Mouse (Mus musculus): ENCODE measurements around the gene Immt. TPM values are rescaled to one million over a fixed set of nuclear protein-coding genes. Genes with fewer than 3 reads are reported as not detected.

Immt gene
- polyA plus RNA-seq, 1 experiment from 2014 or later = 208 TPM

GRCm38 (mm10) chr6:71871396-71871795, 40.3 kb downstream of the Immt start:
- Histone ChIP-seq H3K27ac (replicated peaks; ENCODE audit: low read depth, low read length) (no peak overlapping the region), H3K4me1 (ENCODE audit: control insufficient read depth, insufficient read depth, low read length) (no peaks in the 10 kb centered on the region), H3K36me3 (ENCODE audit: control insufficient read depth, insufficient read depth, low read length) (peaks cover 25% of the 10 kb centered on the region), H3K4me2 (ENCODE audit: low read depth, severe bottlenecking) (no peak overlapping the region), H3K4me3 (ENCODE audit: low read depth, low read length) (no peak overlapping the region), H3K27me3 (ENCODE audit: control insufficient read depth, insufficient read depth, low read length) (no peaks in the 10 kb centered on the region), H3K9ac (ENCODE audit: low read length) (no peak overlapping the region), H3K9me3 (ENCODE audit: control insufficient read depth, low read length) (no peaks in the 10 kb centered on the region)
- 95% methylated on average over 9 of the region's 9 CpGs for WGBS
- no peak for ATAC-seq (ENCODE audit: insufficient number of reproducible peaks, low FRiP score, low TSS enrichment, low read depth)
- DNase-seq (ENCODE audit: low spot score) = no peak

GRCm38 (mm10) chr6:71877965-71878760, 47.0 kb downstream of the Immt start:
- H3K36me3 ChIP-seq (ENCODE audit: control insufficient read depth, insufficient read depth, low read length) = peaks cover 35% of the 10 kb centered on the region
- ATAC-seq (ENCODE audit: insufficient number of reproducible peaks, low FRiP score, low TSS enrichment, low read depth) (no peak), DNase-seq (ENCODE audit: low spot score) (no peak)
- H3K27ac ChIP-seq (replicated peaks; ENCODE audit: low read depth, low read length) = no peak overlapping the region
- no peak overlapping the region for H3K4me3 ChIP-seq (ENCODE audit: low read depth, low read length)
- no peaks in the 10 kb centered on the region for H3K4me1 ChIP-seq (ENCODE audit: control insufficient read depth, insufficient read depth, low read length)
- 90% methylated on average over 3 of the region's 3 CpGs for WGBS
- H3K27me3 ChIP-seq (ENCODE audit: control insufficient read depth, insufficient read depth, low read length) = no peaks in the 10 kb centered on the region
- H3K4me2 ChIP-seq (ENCODE audit: low read depth, severe bottlenecking) = no peak overlapping the region
- no peak overlapping the region for H3K9ac ChIP-seq (ENCODE audit: low read length)
- H3K9me3 ChIP-seq (ENCODE audit: control insufficient read depth, low read length) = no peaks in the 10 kb centered on the region

GRCm38 (mm10) chr6:71893263-71893662, 62.1 kb downstream of the Immt start:
- WGBS = 93% methylated on average over 4 of the region's 4 CpGs
- H3K4me1 ChIP-seq (ENCODE audit: control insufficient read depth, insufficient read depth, low read length) = no peaks in the 10 kb centered on the region

GRCm38 (mm10) chr6:71907702-71908235, 76.6 kb downstream of the Immt start:
- no peaks in the 10 kb centered on the region for H3K4me1 ChIP-seq (ENCODE audit: control insufficient read depth, insufficient read depth, low read length)
- H3K9ac ChIP-seq (ENCODE audit: low read length) = peak overlapping the region; percentile 69
- H3K27me3 ChIP-seq (ENCODE audit: control insufficient read depth, insufficient read depth, low read length) = no peaks in the 10 kb centered on the region
- no peak overlapping the region for H3K27ac ChIP-seq (replicated peaks; ENCODE audit: low read depth, low read length)
- WGBS = 7% methylated on average over 4 of the region's 4 CpGs
- H3K9me3 ChIP-seq (ENCODE audit: control insufficient read depth, low read length) = no peaks in the 10 kb centered on the region
- H3K4me3 ChIP-seq (ENCODE audit: low read depth, low read length) = peak overlapping the region; percentile 72
- DNase-seq (ENCODE audit: low spot score) (no peak), ATAC-seq (ENCODE audit: insufficient number of reproducible peaks, low FRiP score, low TSS enrichment, low read depth) (no peak)
- H3K36me3 ChIP-seq (ENCODE audit: control insufficient read depth, insufficient read depth, low read length) = peaks cover 8% of the 10 kb centered on the region; the same call in 1 of the 2 replicates
- peak overlapping the region; percentile 53 for H3K4me2 ChIP-seq (ENCODE audit: low read depth, severe bottlenecking)

More at GRCm38 (mm10) chr6:71893263-71893662, 62.1 kb downstream of the Immt start:
- ATAC-seq (ENCODE audit: insufficient number of reproducible peaks, low FRiP score, low TSS enrichment, low read depth) = no peak
- Histone ChIP-seq H3K36me3 (ENCODE audit: control insufficient read depth, insufficient read depth, low read length) (peaks cover 18% of the 10 kb centered on the region), H3K9me3 (ENCODE audit: control insufficient read depth, low read length) (no peaks in the 10 kb centered on the region), H3K9ac (ENCODE audit: low read length) (no peak overlapping the region), H3K4me2 (ENCODE audit: low read depth, severe bottlenecking) (no peak overlapping the region), H3K4me3 (ENCODE audit: low read depth, low read length) (no peak overlapping the region), H3K27me3 (ENCODE audit: control insufficient read depth, insufficient read depth, low read length) (no peaks in the 10 kb centered on the region), H3K27ac (replicated peaks; ENCODE audit: low read depth, low read length) (no peak overlapping the region)
- DNase-seq (ENCODE audit: low spot score) = no peak

GRCm38 (mm10) chr6:71908481-71909381, 77.6 kb downstream of the Immt start, which contains the start of the genes Ptcd3 and Polr1a:
Gene Ptcd3, minus strand, starts transcription at chr6:71908750.
Gene Polr1a, plus strand, starts transcription at chr6:71909053.
- under 1% methylated on average over 58 of the region's 58 CpGs for WGBS
- peak; percentile 88 for ATAC-seq (ENCODE audit: insufficient number of reproducible peaks, low FRiP score, low TSS enrichment, low read depth)
- 0 out of 2 replicates have a peak within 1 kb of the TSS, but pooled peaks have one; percentile 33 for H3K27ac ChIP-seq (replicated peaks; ENCODE audit: low read depth, low read length)
- peaks cover 8% of the 10 kb centered on the region; the same call in 1 of the 2 replicates for H3K36me3 ChIP-seq (ENCODE audit: control insufficient read depth, insufficient read depth, low read length)
- no peaks in the 10 kb centered on the region for H3K9me3 ChIP-seq (ENCODE audit: control insufficient read depth, low read length)
- H3K4me3 ChIP-seq (ENCODE audit: low read depth, low read length) = peak within 1 kb of the TSS; percentile 72
- H3K27me3 ChIP-seq (ENCODE audit: control insufficient read depth, insufficient read depth, low read length) = no peaks in the 10 kb centered on the region
- H3K4me1 ChIP-seq (ENCODE audit: control insufficient read depth, insufficient read depth, low read length) = no peaks in the 10 kb centered on the region
- H3K9ac ChIP-seq (ENCODE audit: low read length) = peak within 1 kb of the TSS; percentile 69
- peak within 1 kb of the TSS; percentile 53 for H3K4me2 ChIP-seq (ENCODE audit: low read depth, severe bottlenecking)
- peak; percentile 95 for DNase-seq (ENCODE audit: low spot score)

- H3K9ac ChIP-seq (ENCODE audit: low read length) = no peak overlapping the region; the same call in 1 of the 2 replicates
- WGBS = 29% methylated on average over 10 of the region's 10 CpGs
- H3K4me1 ChIP-seq (ENCODE audit: control insufficient read depth, insufficient read depth, low read length) = no peaks in the 10 kb centered on the region
- peak overlapping the region; percentile 53 for H3K4me2 ChIP-seq (ENCODE audit: low read depth, severe bottlenecking)
- no peak overlapping the region for H3K27ac ChIP-seq (replicated peaks; ENCODE audit: low read depth, low read length)
- peaks cover 6% of the 10 kb centered on the region; the same call in 1 of the 2 replicates for H3K36me3 ChIP-seq (ENCODE audit: control insufficient read depth, insufficient read depth, low read length)
- no peaks in the 10 kb centered on the region for H3K9me3 ChIP-seq (ENCODE audit: control insufficient read depth, low read length)
- H3K4me3 ChIP-seq (ENCODE audit: low read depth, low read length) = peak overlapping the region; percentile 72
- H3K27me3 ChIP-seq (ENCODE audit: control insufficient read depth, insufficient read depth, low read length) = no peaks in the 10 kb centered on the region
- ATAC-seq (ENCODE audit: insufficient number of reproducible peaks, low FRiP score, low TSS enrichment, low read depth) (no peak), DNase-seq (ENCODE audit: low spot score) (no peak)
Observed at GRCm38 (mm10) chr6:71909384-71909783, 78.3 kb downstream of the Immt start.

GRCm38 (mm10) chr6:71909840-71910239, 78.7 kb downstream of the Immt start:
- H3K4me3 ChIP-seq (ENCODE audit: low read depth, low read length) = peak overlapping the region; percentile 72
- H3K9me3 ChIP-seq (ENCODE audit: control insufficient read depth, low read length) = no peaks in the 10 kb centered on the region
- H3K36me3 ChIP-seq (ENCODE audit: control insufficient read depth, insufficient read depth, low read length) = peaks cover 7% of the 10 kb centered on the region; the same call in 1 of the 2 replicates
- H3K9ac ChIP-seq (ENCODE audit: low read length) = no peak overlapping the region
- no peak for DNase-seq (ENCODE audit: low spot score)
- ATAC-seq (ENCODE audit: insufficient number of reproducible peaks, low FRiP score, low TSS enrichment, low read depth) = no peak
- H3K27ac ChIP-seq (replicated peaks; ENCODE audit: low read depth, low read length) = no peak overlapping the region
- 77% methylated on average over 6 of the region's 6 CpGs for WGBS
- no peaks in the 10 kb centered on the region for H3K27me3 ChIP-seq (ENCODE audit: control insufficient read depth, insufficient read depth, low read length)
- no peaks in the 10 kb centered on the region for H3K4me1 ChIP-seq (ENCODE audit: control insufficient read depth, insufficient read depth, low read length)
- H3K4me2 ChIP-seq (ENCODE audit: low read depth, severe bottlenecking) = peak overlapping the region; percentile 53

Measured in limb, embryonic 11.5 days (tissue).